Mouse (Mus musculus) ES-E14 (cell line): ENCODE results near the gene Polr1e. TPM values are rescaled to one million over a fixed set of nuclear protein-coding genes. Genes with fewer than 3 reads are reported as not detected.

Experiments
- DNase-seq: peaks from one replicate; pipeline ENCODE4 v3.0.0-alpha.2; 2013; ENCODE audit warnings: low read depth, low spot score
- H3K27ac ChIP-seq: 2 replicates; pipeline ENCODE4 v1.5.1; 2012; ENCODE audit warnings: low read depth, mild to moderate bottlenecking, low read length, moderate library complexity, mixed read lengths; ENCODE audit not compliant: poor library complexity, insufficient read depth, severe bottlenecking
- H3K36me3 ChIP-seq: 2 replicates; pipeline ENCODE4 v1.6.1; 2012; ENCODE audit warnings: mild to moderate bottlenecking, low read length, moderate library complexity, mixed read lengths; ENCODE audit not compliant: control insufficient read depth, poor library complexity, insufficient read depth, severe bottlenecking
- H3K4me1 ChIP-seq, 2 experiments: fragments of 150-350 bp in 1 of 2; sonication (generic) in 1 of 2; 2 replicates each; pipeline ENCODE4 v1.6.1; 2012; ENCODE audit warnings: low read length in 2 of 2, mild to moderate bottlenecking in 1 of 2, mixed read lengths in 1 of 2; ENCODE audit not compliant: control insufficient read depth in 2 of 2, insufficient read depth in 2 of 2, poor library complexity in 1 of 2
- H3K4me3 ChIP-seq, 2 experiments: fragments of 150-350 bp in 1 of 2; sonication (generic) in 1 of 2; 2 replicates each; pipeline ENCODE4 v1.5.1; 2012; ENCODE audit warnings: low read length in 2 of 2, low read depth in 1 of 2, mild to moderate bottlenecking in 1 of 2, mixed read lengths in 1 of 2; ENCODE audit not compliant: insufficient read depth in 1 of 2, poor library complexity in 1 of 2, severe bottlenecking in 1 of 2
- H3K9ac ChIP-seq: 2 replicates; pipeline ENCODE4 v1.6.1; 2012; ENCODE audit warnings: low read depth, mild to moderate bottlenecking, low read length, mixed read lengths; ENCODE audit not compliant: poor library complexity, insufficient read depth, severe bottlenecking
- H3K9me3 ChIP-seq: fragments of 150-350 bp; sonication (generic); 2 replicates; pipeline ENCODE4 v1.6.1; 2012; ENCODE audit warnings: low read depth, mild to moderate bottlenecking, low read length; ENCODE audit not compliant: control insufficient read depth, insufficient read depth
- CHD2 ChIP-seq: IDR thresholded peaks from 2 replicates; pipeline ENCODE4 v1.6.1; 2014; ENCODE audit warnings: mild to moderate bottlenecking, low read depth, low read length, inconsistent platforms
- HCFC1 ChIP-seq: IDR thresholded peaks from 2 replicates; pipeline ENCODE4 v1.6.1; 2012; ENCODE audit warnings: low read length, inconsistent platforms, borderline replicate concordance; ENCODE audit not compliant: insufficient read depth
- MAFK ChIP-seq: IDR thresholded peaks from 2 replicates; pipeline ENCODE4 v1.6.1; 2014; ENCODE audit warnings: mild to moderate bottlenecking, low read depth, low read length, inconsistent platforms; ENCODE audit not compliant: insufficient read depth
- ZC3H11A ChIP-seq: IDR thresholded peaks from 2 replicates; pipeline ENCODE4 v1.6.1; 2012; ENCODE audit warnings: low read depth, mild to moderate bottlenecking, inconsistent platforms, low read length, borderline replicate concordance
- ZNF384 ChIP-seq: IDR thresholded peaks from 2 replicates; pipeline ENCODE4 v1.6.1; 2012; ENCODE audit warnings: low read depth, low read length, inconsistent platforms
- in situ Hi-C, 2 experiments: fragments of 600-800 bp; cut with MboI; formaldehyde crosslinking; loops; one replicate each; pipeline ENCODE4 v1.15.1; 2025; ENCODE audit warnings: low sequenced_read_pairs in 2 of 2, inconsistent platforms in 1 of 2; ENCODE audit not compliant: unreplicated experiment in 2 of 2
- total RNA-seq: library from RNA; depleted of rRNA; stranded (reverse); fragments of 300-350 nt; gene quantifications from 2 replicates; pipeline ENCODE4 v1.2.3, GENCODE M21; 2012; rRNA removed

Polr1e gene
- 27.3 and 33.0 TPM in 2 replicates for total RNA-seq

DNA sequence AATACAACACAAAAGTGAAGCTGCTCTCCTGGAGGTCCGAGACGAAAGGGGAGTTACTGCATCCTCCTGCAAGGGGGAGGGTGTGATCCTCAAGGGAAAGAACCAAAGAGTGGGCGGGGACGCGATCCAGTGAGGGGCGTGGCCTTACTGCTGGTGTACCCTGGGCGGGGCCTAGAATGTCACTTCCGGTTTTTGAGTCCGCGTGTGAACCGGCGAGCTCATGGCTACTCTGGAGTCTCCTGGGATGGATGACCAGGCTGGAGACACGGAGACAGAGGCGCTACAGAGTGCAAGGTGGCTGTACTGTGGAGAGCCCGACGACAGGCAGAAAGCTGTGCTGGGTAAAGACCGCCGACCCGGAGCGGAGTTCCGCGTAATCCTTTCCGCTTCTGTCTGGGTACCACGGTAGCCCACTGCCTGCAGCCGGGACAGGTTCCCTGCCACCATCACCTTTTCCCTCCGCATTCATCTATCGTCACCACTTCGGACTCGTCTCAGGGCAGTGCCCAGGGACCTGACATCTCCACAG, at the start of gene Polr1e:
Polr1e (plus strand) TSS at position 132 of the 529 bp plus-strand sequence.
- in situ Hi-C loops: loop anchor here in 1 of 2 experiments (10.0 kb wide), 1 partner anchor 266 kb away; no protein-coding TSS in a partner anchor
- peak within 1 kb of the TSS; percentile 78 for H3K9ac ChIP-seq
- TF ChIP-seq CHD2 (no peak), ZC3H11A (no peak), HCFC1 (no peak), ZNF384 (no peak), MAFK (no peak)
- DNase-seq: peak; percentile 99
- no peak within 1 kb of the TSS for H3K27ac ChIP-seq
- peaks cover 2 to 4% of the 10 kb centered on the region in 2 experiments; a peak in 1 of 4 replicates for H3K4me1 ChIP-seq
- H3K36me3 ChIP-seq: peaks cover 5% of the 10 kb centered on the region; the same call in 1 of the 2 replicates
- H3K9me3 ChIP-seq: no peaks in the 10 kb centered on the region
- peak within 1 kb of the TSS; percentile 83 to 98 for H3K4me3 ChIP-seq

DNA sequence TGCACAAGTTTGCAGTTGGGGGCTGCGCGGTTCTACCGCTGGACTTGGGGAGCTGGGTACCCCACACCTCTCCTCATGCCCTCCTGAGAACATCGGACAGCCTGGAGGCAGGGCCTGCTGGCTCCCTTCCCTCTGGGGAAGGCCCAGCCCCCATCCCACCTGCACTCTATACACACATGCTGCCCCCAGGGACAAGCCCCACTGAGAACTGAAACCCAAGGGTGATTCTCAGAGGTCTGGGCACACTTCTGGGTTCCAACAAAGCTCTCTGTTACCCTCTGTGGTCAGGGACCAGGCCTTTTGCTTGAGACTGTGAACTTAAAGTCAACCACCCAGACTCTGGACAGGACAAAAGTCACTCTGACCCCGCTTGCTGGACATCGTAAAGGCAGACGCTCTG, 48.3 kb upstream of the Polr1e start:
- Histone ChIP-seq H3K36me3 (no peaks in the 10 kb centered on the region), H3K27ac (no peak overlapping the region), H3K9me3 (no peaks in the 10 kb centered on the region), H3K4me3 (no peak overlapping the region), H3K4me1 (peaks cover 0 to 14% of the 10 kb centered on the region in 2 experiments; a peak in 3 of 4 replicates), H3K9ac (no peak overlapping the region)
- no peak for TF ChIP-seq ZC3H11A
- TF ChIP-seq CHD2: no peak
- no peak for TF ChIP-seq MAFK
- TF ChIP-seq ZNF384: no peak
- no peak for TF ChIP-seq HCFC1
- in situ Hi-C loops: no loop called here
- DNase-seq: no peak

DNA sequence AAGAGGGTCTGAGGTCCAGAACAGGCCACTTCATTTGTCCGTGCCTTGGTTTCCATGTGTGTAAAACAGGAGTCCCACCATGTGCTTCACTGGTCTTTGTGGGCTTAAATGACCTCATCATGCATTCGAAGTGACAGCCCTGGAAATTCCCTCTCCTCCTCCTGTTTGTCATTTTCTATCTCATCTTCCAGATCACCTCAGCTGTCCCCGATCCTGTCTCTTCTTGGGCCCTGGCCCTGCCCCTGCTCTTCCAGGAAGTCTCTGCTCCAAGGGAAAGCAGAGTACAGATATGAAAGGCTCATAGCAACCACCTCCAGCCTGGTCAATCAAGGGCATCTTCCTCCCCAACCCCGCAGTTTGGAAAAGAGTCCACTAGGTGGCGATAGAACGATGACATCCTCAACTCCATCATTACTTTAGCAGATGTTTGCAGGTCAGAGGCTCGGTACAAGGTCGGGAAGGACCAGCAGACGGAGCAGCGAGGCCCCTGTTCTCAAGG, 47.7 kb upstream of the Polr1e start:
- H3K4me3 ChIP-seq: no peak overlapping the region
- in situ Hi-C loops: no loop called here

DNA sequence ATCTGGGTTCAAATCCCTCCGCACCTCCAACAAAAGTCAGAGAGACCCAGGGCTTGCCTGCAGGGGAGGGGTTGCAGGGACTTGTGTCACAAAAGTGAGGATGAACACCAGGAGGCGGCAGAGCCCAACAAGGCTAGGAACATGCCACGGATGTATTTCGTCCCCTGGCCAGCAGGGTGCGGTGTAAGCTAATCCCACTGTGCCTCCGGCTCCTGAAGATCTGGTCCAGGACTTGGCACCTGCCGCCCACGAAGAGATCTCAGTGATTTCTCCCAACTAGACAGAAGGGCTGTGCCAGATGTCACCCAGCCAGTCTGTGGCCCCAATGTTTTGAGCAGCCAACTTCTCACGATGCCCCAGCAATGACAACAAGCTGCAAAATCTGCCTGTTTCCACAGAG, 44.9 kb upstream of the Polr1e start:
- Histone ChIP-seq H3K4me3 (peak overlapping the region; percentile 21 to 28; a peak in 2 of 4 replicates), H3K36me3 (no peaks in the 10 kb centered on the region), H3K4me1 (peaks cover 0 to 8% of the 10 kb centered on the region in 2 experiments; a peak in 2 of 4 replicates), H3K27ac (no peak overlapping the region), H3K9me3 (no peaks in the 10 kb centered on the region), H3K9ac (no peak overlapping the region)
- peak; percentile 77; the same call in 1 of the 2 replicates for TF ChIP-seq HCFC1
- TF ChIP-seq MAFK: no peak
- TF ChIP-seq ZC3H11A: 0 out of 2 replicates have a peak, but pooled peaks have one; percentile 33
- peak; percentile 81 for TF ChIP-seq ZNF384
- DNase-seq: peak; percentile 96
- in situ Hi-C loops: no loop called here

More for the DNA sequence above, 47.7 kb upstream of the Polr1e start:
- no peaks in the 10 kb centered on the region for H3K9me3 ChIP-seq
- no peak overlapping the region for H3K27ac ChIP-seq
- H3K4me1 ChIP-seq: peaks cover 0 to 14% of the 10 kb centered on the region in 2 experiments; a peak in 3 of 4 replicates
- TF ChIP-seq CHD2: no peak
- no peak for TF ChIP-seq ZNF384
- TF ChIP-seq ZC3H11A: no peak
- no peak for TF ChIP-seq MAFK
- TF ChIP-seq HCFC1: 0 out of 2 replicates have a peak, but pooled peaks have one; percentile 37
- no peak overlapping the region for H3K9ac ChIP-seq
- H3K36me3 ChIP-seq: no peaks in the 10 kb centered on the region
- DNase-seq: peak; percentile 82
